Mouse (Mus musculus) ES-E14 (cell line): ENCODE measurements around the gene Gm49425. TPM values are rescaled to one million over a fixed set of nuclear protein-coding genes. Genes with fewer than 3 reads are reported as not detected.
A peak's percentile ranks its signal among the peaks of the same experiment; 100 is the strongest.

Experiments used
- DNase-seq: peaks from one replicate; pipeline ENCODE4 v3.0.0-alpha.2; 2013; ENCODE audit warnings: low read depth, low spot score
- H3K27ac ChIP-seq: 2 replicates; pipeline ENCODE4 v1.5.1; 2012; ENCODE audit warnings: low read depth, mild to moderate bottlenecking, low read length, moderate library complexity, mixed read lengths; ENCODE audit not compliant: poor library complexity, insufficient read depth, severe bottlenecking
- H3K36me3 ChIP-seq: 2 replicates; pipeline ENCODE4 v1.6.1; 2012; ENCODE audit warnings: mild to moderate bottlenecking, low read length, moderate library complexity, mixed read lengths; ENCODE audit not compliant: control insufficient read depth, poor library complexity, insufficient read depth, severe bottlenecking
- H3K4me1 ChIP-seq, 2 experiments: fragments of 150-350 bp in 1 of 2; sonication (generic) in 1 of 2; 2 replicates each; pipeline ENCODE4 v1.6.1; 2012; ENCODE audit warnings: low read length in 2 of 2, mild to moderate bottlenecking in 1 of 2, mixed read lengths in 1 of 2; ENCODE audit not compliant: control insufficient read depth in 2 of 2, insufficient read depth in 2 of 2, poor library complexity in 1 of 2
- H3K4me3 ChIP-seq, 2 experiments: fragments of 150-350 bp in 1 of 2; sonication (generic) in 1 of 2; 2 replicates each; pipeline ENCODE4 v1.5.1; 2012; ENCODE audit warnings: low read length in 2 of 2, low read depth in 1 of 2, mild to moderate bottlenecking in 1 of 2, mixed read lengths in 1 of 2; ENCODE audit not compliant: insufficient read depth in 1 of 2, poor library complexity in 1 of 2, severe bottlenecking in 1 of 2
- H3K9ac ChIP-seq: 2 replicates; pipeline ENCODE4 v1.6.1; 2012; ENCODE audit warnings: low read depth, mild to moderate bottlenecking, low read length, mixed read lengths; ENCODE audit not compliant: poor library complexity, insufficient read depth, severe bottlenecking
- H3K9me3 ChIP-seq: fragments of 150-350 bp; sonication (generic); 2 replicates; pipeline ENCODE4 v1.6.1; 2012; ENCODE audit warnings: low read depth, mild to moderate bottlenecking, low read length; ENCODE audit not compliant: control insufficient read depth, insufficient read depth
- CHD2 ChIP-seq: IDR thresholded peaks from 2 replicates; pipeline ENCODE4 v1.6.1; 2014; ENCODE audit warnings: mild to moderate bottlenecking, low read depth, low read length, inconsistent platforms
- HCFC1 ChIP-seq: IDR thresholded peaks from 2 replicates; pipeline ENCODE4 v1.6.1; 2012; ENCODE audit warnings: low read length, inconsistent platforms, borderline replicate concordance; ENCODE audit not compliant: insufficient read depth
- MAFK ChIP-seq: IDR thresholded peaks from 2 replicates; pipeline ENCODE4 v1.6.1; 2014; ENCODE audit warnings: mild to moderate bottlenecking, low read depth, low read length, inconsistent platforms; ENCODE audit not compliant: insufficient read depth
- ZC3H11A ChIP-seq: IDR thresholded peaks from 2 replicates; pipeline ENCODE4 v1.6.1; 2012; ENCODE audit warnings: low read depth, mild to moderate bottlenecking, inconsistent platforms, low read length, borderline replicate concordance
- ZNF384 ChIP-seq: IDR thresholded peaks from 2 replicates; pipeline ENCODE4 v1.6.1; 2012; ENCODE audit warnings: low read depth, low read length, inconsistent platforms
- in situ Hi-C, 2 experiments: fragments of 600-800 bp; cut with MboI; formaldehyde crosslinking; loops; one replicate each; pipeline ENCODE4 v1.15.1; 2025; ENCODE audit warnings: low sequenced_read_pairs in 2 of 2, inconsistent platforms in 1 of 2; ENCODE audit not compliant: unreplicated experiment in 2 of 2
- total RNA-seq: library from RNA; depleted of rRNA; stranded (reverse); fragments of 300-350 nt; gene quantifications from 2 replicates; pipeline ENCODE4 v1.2.3, GENCODE M21; 2012; rRNA removed

Gene Gm49425
- total RNA-seq, 1 experiment, result not detected

- no peak within 1 kb of the TSS for H3K9ac ChIP-seq
- H3K9me3 ChIP-seq, result no peaks in the 10 kb centered on the region
- H3K27ac ChIP-seq, result no peak within 1 kb of the TSS
- no peak within 1 kb of the TSS for H3K4me3 ChIP-seq
- DNase-seq, result peak; percentile 48
- H3K36me3 ChIP-seq, result no peaks in the 10 kb centered on the region
- in situ Hi-C loops, result no loop called here
- no peaks in the 10 kb centered on the region for H3K4me1 ChIP-seq
- TF ChIP-seq MAFK, result no peak
- TF ChIP-seq CHD2, result no peak
- TF ChIP-seq ZC3H11A, result no peak
- TF ChIP-seq ZNF384, result peak; percentile 79; the same call in 1 of the 2 replicates
Observed at GRCm38 (mm10) chr15:101472952-101473528, 44.0 kb downstream of the Gm49425 start, which contains the start of gene Krt86. TSS of gene Krt86 (plus strand) at chr15:101473478.

DNA sequence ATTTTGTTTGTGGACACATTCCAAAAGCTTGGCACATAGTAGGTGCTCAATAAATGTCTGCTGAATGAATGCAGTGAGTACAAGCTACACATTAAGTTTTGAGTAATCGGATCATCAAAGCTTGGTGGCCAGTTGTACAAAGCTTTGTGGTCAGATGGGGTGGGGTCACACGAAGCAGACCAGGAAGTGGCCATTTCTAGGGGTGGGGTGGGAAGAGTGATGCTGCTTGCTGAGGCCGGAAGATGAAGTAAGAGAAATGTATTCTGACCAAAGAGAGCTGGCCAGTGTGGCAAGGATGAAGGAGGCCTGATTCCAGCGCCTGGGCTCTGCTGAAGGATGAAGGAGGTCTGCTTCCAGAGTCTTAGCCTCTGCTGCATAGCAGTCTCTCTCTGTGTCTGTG lies 48.0 kb downstream of the Gm49425 start:
- DNase-seq, result no peak
- TF ChIP-seq CHD2 (no peak), HCFC1 (no peak)
- no peak overlapping the region for H3K9ac ChIP-seq
- no peaks in the 10 kb centered on the region for H3K9me3 ChIP-seq
- H3K4me1 ChIP-seq, result no peaks in the 10 kb centered on the region
- H3K36me3 ChIP-seq, result no peaks in the 10 kb centered on the region
- H3K4me3 ChIP-seq, result no peak overlapping the region
- no peak overlapping the region for H3K27ac ChIP-seq
- in situ Hi-C loops, result no loop called here

Other genes starting within 250 kb of the Gm49425 start
- 116 and 119 TPM in 2 replicates for gene Atg101, start 233.0 kb downstream of the Gm49425 start, total RNA-seq
- 0.22 and 0.32 TPM in 2 replicates for gene 6030408B16Rik, start 224.0 kb downstream of the Gm49425 start, total RNA-seq
- 0.18 TPM in 1 of 2 replicates, not detected in the other for gene Krt80, start 147.1 kb downstream of the Gm49425 start, total RNA-seq
- 10.0 and 14.1 TPM in 2 replicates for gene Krt7, start 106.2 kb downstream of the Gm49425 start, total RNA-seq
- not detected in 2 replicates for gene Krt87, start 78.5 kb downstream of the Gm49425 start, total RNA-seq
- gene Krt88, start 69.5 kb downstream of the Gm49425 start, total RNA-seq, result not detected in 2 replicates
- gene Krt81, start 53.5 kb downstream of the Gm49425 start, total RNA-seq, result not detected in 2 replicates
- not detected in 2 replicates for gene Krt86, start 43.8 kb downstream of the Gm49425 start, total RNA-seq
- not detected in 2 replicates for gene Krt83, start 25.7 kb downstream of the Gm49425 start, total RNA-seq
- gene Krt84, start 15.6 kb upstream of the Gm49425 start, total RNA-seq, result not detected in 2 replicates
- gene Krt82, start 33.4 kb upstream of the Gm49425 start, total RNA-seq, result not detected in 2 replicates
- 0.27 TPM in 1 of 2 replicates, not detected in the other for gene Krt90, start 45.7 kb upstream of the Gm49425 start, total RNA-seq
- gene Krt75, start 56.6 kb upstream of the Gm49425 start, total RNA-seq, result 0.04 TPM in 1 of 2 replicates, not detected in the other
- gene Gm5414, start 110.9 kb upstream of the Gm49425 start, total RNA-seq, result not detected in 2 replicates
- not detected in 2 replicates for gene Gm5478, start 130.1 kb upstream of the Gm49425 start, total RNA-seq
- not detected in 2 replicates for gene Krt6b, start 163.0 kb upstream of the Gm49425 start, total RNA-seq
- gene Krt6a, start 177.0 kb upstream of the Gm49425 start, total RNA-seq, result 0.22 TPM in 1 of 2 replicates, not detected in the other
- 0.11 and 0.31 TPM in 2 replicates for gene Krt5, start 195.6 kb upstream of the Gm49425 start, total RNA-seq
- 0.16 TPM in 1 of 2 replicates, not detected in the other for gene Krt71, start 225.8 kb upstream of the Gm49425 start, total RNA-seq